Mouse (Mus musculus): ENCODE measurements around the gene Rmi2.
A peak's percentile ranks its signal among the peaks of the same experiment; 100 is the strongest.

DNA sequence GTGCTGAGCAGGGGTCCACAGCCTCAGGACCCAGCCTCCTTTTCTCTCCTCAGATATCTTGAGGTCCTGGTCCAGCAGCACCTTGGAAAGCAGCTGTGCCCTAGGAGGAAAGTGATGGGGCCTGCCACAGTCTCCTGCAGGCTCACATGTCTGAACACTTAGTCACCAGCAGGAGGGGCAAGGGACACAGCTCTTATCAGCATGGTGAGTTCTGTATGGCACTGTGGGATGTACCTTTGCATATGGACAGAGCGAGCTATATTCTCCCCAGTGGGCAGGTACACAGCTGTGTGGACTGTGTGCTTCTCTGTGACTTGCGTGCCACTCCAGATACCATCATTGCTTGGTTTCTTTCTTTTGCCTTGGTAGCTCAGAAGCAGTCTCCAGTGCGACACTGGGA is 55.5 kb downstream of the Rmi2 start:
- TF ChIP-seq POLR2A (IDR thresholded peaks at IDR 0.05; ENCODE audit: insufficient read depth, low read length) (no peak), CTCF (IDR thresholded peaks at IDR 0.05; ENCODE audit: low read depth, low read length) (peak; percentile 25), EP300 (IDR thresholded peaks at IDR 0.05; ENCODE audit: insufficient read depth, low read depth, low read length) (no peak)
